Mouse (Mus musculus) heart, postnatal 0 days (tissue): ENCODE results near the gene Mrpl50. TPM values are rescaled to one million over a fixed set of nuclear protein-coding genes. Genes with fewer than 3 reads are reported as not detected.
"Not testable (repeated sequence)": the region's sequence is repeated elsewhere in the genome, so short reads cannot be mapped to it uniquely, and the experiment has no call there.

Source experiments
- ATAC-seq: fragments of 200-750 bp; cut with Nextera tagmentation; 2 replicates; pipeline ENCODE4 v1.8.0; 2017; ENCODE audit warnings: low read depth, moderate number of reproducible peaks, moderate library complexity; ENCODE audit not compliant: insufficient read depth
- DNase-seq: peaks from one replicate; pipeline ENCODE4 v3.0.0-alpha.2; 2016; ENCODE audit warnings: low spot score
- H3K27ac ChIP-seq: fragments of 300-500 bp; sonication (generic); 2 replicates; pipeline ENCODE4 v1.5.1; 2014; ENCODE audit warnings: low read depth, mild to moderate bottlenecking
- H3K27me3 ChIP-seq: fragments of 300-500 bp; sonication (generic); 2 replicates; pipeline ENCODE4 v1.6.1; 2014; ENCODE audit warnings: low read length, mixed read lengths; ENCODE audit not compliant: control insufficient read depth, insufficient read depth
- H3K36me3 ChIP-seq: fragments of 300-500 bp; sonication (generic); replicated peaks from 2 replicates; pipeline ENCODE4 v1.6.1; 2014; ENCODE audit warnings: low read length, mixed read lengths; ENCODE audit not compliant: control insufficient read depth, insufficient read depth
- H3K4me1 ChIP-seq: fragments of 300-500 bp; sonication (generic); 2 replicates; pipeline ENCODE4 v1.6.1; 2014; ENCODE audit warnings: antibody characterized with exemption; ENCODE audit not compliant: control insufficient read depth, insufficient read depth
- H3K4me2 ChIP-seq: fragments of 300-500 bp; sonication (generic); 2 replicates; pipeline ENCODE4 v1.6.1; 2014; ENCODE audit warnings: low read depth, mild to moderate bottlenecking, low read length, moderate library complexity
- H3K4me3 ChIP-seq: fragments of 300-500 bp; sonication (generic); 2 replicates; pipeline ENCODE4 v1.5.1; 2014; ENCODE audit warnings: low read depth, low read length
- H3K9ac ChIP-seq: fragments of 300-500 bp; sonication (generic); replicated peaks from 2 replicates; pipeline ENCODE4 v1.6.1; 2014; ENCODE audit warnings: low read depth, low read length, mixed read lengths
- H3K9me3 ChIP-seq: fragments of 300-500 bp; sonication (generic); replicated peaks from 2 replicates; pipeline ENCODE4 v1.6.1; 2016; ENCODE audit warnings: low read length; ENCODE audit not compliant: control insufficient read depth
- CTCF ChIP-seq: IDR thresholded peaks from 2 replicates; pipeline ENCODE4 v1.5.1; 2016; ENCODE audit warnings: antibody characterized with exemption, control low read depth, low read depth
- EP300 ChIP-seq: IDR thresholded peaks from 2 replicates; pipeline ENCODE4 v1.6.1; 2016; ENCODE audit warnings: antibody characterized with exemption, low read depth
- WGBS: fragments of 180-500 bp; shearing (Covaris S2); extraction: QIAGEN DNeasy Blood & Tissue Kit; methylation state at CpG from one replicate; pipeline ENCODE4 v1.1.7; 2014; 5-methylcytosine and 5-hydroxymethylcytosine counted together
- polyA plus RNA-seq: library from polyadenylated mRNA; unstranded; fragments of >200 nt; fragmentation: Nextera tagmentation; extraction: Ambion mirVana; gene quantifications from 2 replicates; pipeline ENCODE4 v1.2.1, GENCODE M21; 2015
- total RNA-seq: library from RNA; depleted of rRNA; stranded (reverse); fragments of >200 nt; gene quantifications from 2 replicates; pipeline ENCODE4 v1.2.3, GENCODE M21; 2014; ENCODE audit warnings: low replicate concordance

Mrpl50 gene
- total and polyA plus RNA-seq, 2 experiments from 2014 or later: 22.1 to 54.6 TPM

DNA sequence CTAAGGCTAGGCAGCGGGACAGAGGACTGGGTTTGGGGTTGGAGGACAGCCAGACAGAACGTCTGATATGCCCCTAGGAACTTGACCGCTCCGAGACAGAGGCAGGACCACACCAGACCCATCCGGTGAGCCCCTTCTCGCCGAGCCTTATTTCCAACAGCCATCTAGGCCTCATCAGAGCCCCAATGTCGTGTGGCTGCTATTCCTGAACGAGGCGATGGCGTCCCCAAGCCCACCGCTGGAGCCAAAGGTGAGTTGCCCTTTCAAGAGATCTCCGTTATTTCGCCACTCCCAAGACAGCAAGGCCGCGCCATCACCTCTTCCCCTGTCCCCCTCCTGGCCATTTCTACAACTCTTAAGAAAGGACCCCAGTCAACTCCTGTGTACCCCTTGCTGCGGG, 453 bp upstream of the Mrpl50 start:
- DNase-seq (no peak), ATAC-seq (peak; percentile 49)
- TF ChIP-seq CTCF (peak; percentile 19; the same call in 1 of the 2 replicates), EP300 (no peak)
- H3K36me3 ChIP-seq: peaks cover 20% of the 10 kb centered on the region
- H3K9me3 ChIP-seq: no peaks in the 10 kb centered on the region
- H3K27me3 ChIP-seq: no peaks in the 10 kb centered on the region
- peak overlapping the region; percentile 83 for H3K4me3 ChIP-seq
- peaks cover 17% of the 10 kb centered on the region for H3K4me1 ChIP-seq
- peak overlapping the region; percentile 90 for H3K4me2 ChIP-seq
- H3K9ac ChIP-seq: peak overlapping the region; percentile 74
- WGBS: under 1% methylated on average over 17 of the region's 17 CpGs
- H3K27ac ChIP-seq: peak overlapping the region; percentile 58

DNA sequence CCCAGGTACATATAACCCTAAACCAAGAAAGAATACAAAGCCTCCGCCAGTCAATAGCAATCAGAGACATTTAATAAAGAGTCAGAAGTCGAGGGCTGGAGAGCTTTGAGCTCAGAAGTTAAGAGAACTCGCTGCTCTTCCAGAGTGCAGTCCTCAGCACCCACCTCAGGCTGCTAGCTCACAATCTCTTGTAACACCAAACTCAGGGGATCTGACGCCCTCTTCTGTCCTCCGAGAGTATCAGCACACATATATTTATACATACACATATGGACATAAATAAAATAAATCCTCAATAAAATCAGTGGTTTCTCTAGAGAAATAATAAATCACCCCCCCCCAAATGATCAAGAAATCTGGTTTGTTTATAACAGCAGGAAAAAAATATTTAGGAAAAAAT, 1.4 kb downstream of the Mrpl50 start:
- no peaks in the 10 kb centered on the region for H3K27me3 ChIP-seq
- peaks cover 13% of the 10 kb centered on the region; the same call in 1 of the 2 replicates for H3K36me3 ChIP-seq
- no peak overlapping the region; the same call in 1 of the 2 replicates for H3K4me3 ChIP-seq
- DNase-seq (no peak), ATAC-seq (no peak)
- no peak overlapping the region for H3K27ac ChIP-seq
- no peak overlapping the region for H3K9ac ChIP-seq
- H3K9me3 ChIP-seq: no peaks in the 10 kb centered on the region
- 75% methylated on average over 5 of the region's 5 CpGs for WGBS
- H3K4me2 ChIP-seq: no peak overlapping the region
- H3K4me1 ChIP-seq: peaks cover 17% of the 10 kb centered on the region
- TF ChIP-seq EP300: no peak

DNA sequence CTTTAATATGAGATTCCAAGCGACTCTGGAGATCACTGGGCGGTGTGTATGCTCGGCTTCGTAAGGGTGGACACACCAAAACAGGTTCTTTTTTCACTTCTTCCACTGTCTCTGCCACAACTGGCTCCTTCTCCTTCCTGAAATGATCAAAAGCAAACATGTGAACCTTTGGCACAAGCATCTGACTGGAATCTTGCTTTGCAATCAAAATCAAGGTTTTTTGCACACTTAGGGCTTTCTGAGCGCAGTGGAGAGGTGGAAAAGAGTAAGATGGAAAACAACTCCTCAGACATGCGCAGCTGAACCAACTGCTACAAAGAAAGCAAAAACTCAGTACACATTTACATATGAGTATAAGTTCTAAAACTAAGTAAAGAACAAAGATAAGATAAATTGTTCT, 6.5 kb downstream of the Mrpl50 start:
- Histone ChIP-seq H3K9ac (no peak overlapping the region), H3K4me3 (no peak overlapping the region), H3K4me1 (0 out of 2 replicates have a peak, but pooled peaks cover 2% of the 10 kb centered on the region), H3K27ac (no peak overlapping the region), H3K36me3 (peaks cover 26% of the 10 kb centered on the region), H3K27me3 (no peaks in the 10 kb centered on the region), H3K4me2 (no peak overlapping the region), H3K9me3 (no peaks in the 10 kb centered on the region)
- 95% methylated on average over 6 of the region's 6 CpGs for WGBS
- DNase-seq: no peak
- no peak for TF ChIP-seq CTCF
- TF ChIP-seq EP300: no peak
- no peak for ATAC-seq

DNA sequence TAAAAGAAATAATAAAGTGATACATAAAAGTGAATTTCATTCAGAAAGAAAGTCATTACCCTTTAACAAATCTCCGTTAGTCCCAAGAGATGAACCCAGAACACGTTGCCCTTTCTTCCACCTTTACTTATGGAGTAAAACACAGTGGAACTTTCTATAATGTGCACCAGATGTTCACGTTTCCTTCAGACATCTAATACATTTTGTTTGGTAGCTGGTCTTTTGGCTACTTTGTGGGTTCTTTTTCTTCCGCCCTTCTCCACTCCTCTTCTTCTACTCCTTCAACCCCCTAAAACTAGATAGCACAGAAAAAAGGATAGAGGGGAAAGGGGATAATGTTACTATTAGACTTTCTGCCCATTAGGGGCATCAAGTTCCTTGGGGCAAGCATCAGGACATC, 8.3 kb downstream of the Mrpl50 start:
- Histone ChIP-seq H3K9me3 (no peaks in the 10 kb centered on the region), H3K4me2 (no peak overlapping the region), H3K4me1 (no peaks in the 10 kb centered on the region), H3K27ac (no peak overlapping the region), H3K36me3 (peaks cover 26% of the 10 kb centered on the region), H3K4me3 (no peak overlapping the region), H3K27me3 (no peaks in the 10 kb centered on the region), H3K9ac (no peak overlapping the region)
- 88% methylated on average over 4 of the region's 4 CpGs for WGBS
- no peak for ATAC-seq
- DNase-seq: no peak
- no peak for TF ChIP-seq CTCF
- TF ChIP-seq EP300: no peak

DNA sequence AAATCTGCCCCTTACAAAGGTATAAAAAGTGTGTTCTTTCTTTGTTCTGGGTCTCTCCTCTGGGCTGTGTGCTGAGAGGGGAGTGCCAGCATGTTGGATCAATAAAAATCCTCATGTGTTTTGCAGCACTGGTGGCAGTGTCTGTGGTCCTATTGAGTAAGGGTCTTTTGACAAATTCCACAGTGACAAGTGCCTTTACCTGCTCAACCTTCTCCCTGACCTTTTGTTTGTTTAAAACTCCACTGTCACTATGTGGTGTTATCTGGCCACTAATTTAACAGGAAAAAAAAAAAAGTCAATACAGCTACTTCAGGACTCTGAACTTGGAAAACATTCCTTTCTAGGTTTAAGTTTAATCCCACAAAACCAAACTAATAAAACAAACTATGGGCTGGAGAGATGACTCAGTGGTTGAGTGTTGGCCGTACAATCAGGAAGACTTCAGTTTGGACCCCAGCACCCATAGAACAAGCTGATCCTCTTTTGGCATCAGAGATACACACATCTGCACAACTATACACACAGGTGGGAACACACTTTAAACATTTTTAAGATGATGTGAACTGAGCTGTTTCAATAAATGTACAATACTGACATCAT, 10.6 kb downstream of the Mrpl50 start:
- H3K9me3 ChIP-seq, H3K9ac ChIP-seq, DNase-seq, H3K4me2 ChIP-seq, H3K27ac ChIP-seq, ATAC-seq, H3K4me3 ChIP-seq, H3K27me3 ChIP-seq, H3K4me1 ChIP-seq: not testable (repeated sequence)
- H3K36me3 ChIP-seq: peaks cover 26% of the 10 kb centered on the region
- 92% methylated on average over 1 of the region's 1 CpGs for WGBS

DNA sequence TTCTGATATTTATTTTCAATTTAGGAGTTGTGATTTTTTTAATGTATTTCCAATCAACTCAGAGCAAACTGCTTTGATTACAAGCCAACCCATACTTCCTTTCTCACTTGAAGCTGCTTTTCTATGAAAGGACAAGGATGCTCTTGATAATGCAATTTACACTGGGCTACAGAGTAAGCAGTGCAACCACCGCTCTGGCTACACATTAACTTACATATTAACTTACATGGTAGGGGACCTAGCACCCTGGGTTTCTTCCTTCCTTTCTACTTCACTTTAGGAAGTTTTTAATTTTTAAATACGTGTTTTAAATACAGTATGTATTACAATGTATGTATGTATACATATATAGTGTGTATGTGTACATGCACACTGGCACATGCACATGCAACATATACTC, 11.7 kb downstream of the Mrpl50 start:
- Histone ChIP-seq H3K27me3 (no peaks in the 10 kb centered on the region), H3K4me3 (no peak overlapping the region), H3K9ac (no peak overlapping the region), H3K9me3 (no peaks in the 10 kb centered on the region), H3K27ac (no peak overlapping the region), H3K4me2 (no peak overlapping the region), H3K36me3 (peaks cover 22% of the 10 kb centered on the region), H3K4me1 (no peaks in the 10 kb centered on the region)
- TF ChIP-seq CTCF (no peak), EP300 (no peak)
- 92% methylated on average over 2 of the region's 2 CpGs for WGBS
- ATAC-seq (no peak), DNase-seq (no peak)
